Mouse (Mus musculus) spleen, adult 2 months (tissue): ENCODE results near the gene Paip2b.
A peak's percentile ranks its signal among the peaks of the same experiment; 100 is the strongest.

Experiments
- CTCF ChIP-seq: fragments of 200-500 bp; IDR thresholded peaks from 2 replicates; pipeline ENCODE4 v1.5.1; 2011; ENCODE audit warnings: mild to moderate bottlenecking, inconsistent platforms; ENCODE audit not compliant: insufficient read depth, insufficient read length, insufficient replicate concordance; ENCODE audit errors: extremely low read depth
- POLR2A ChIP-seq: fragments of 200-500 bp; IDR thresholded peaks from 2 replicates; pipeline ENCODE4 v1.6.1; 2011; ENCODE audit warnings: low read depth, low read length, inconsistent platforms

DNA sequence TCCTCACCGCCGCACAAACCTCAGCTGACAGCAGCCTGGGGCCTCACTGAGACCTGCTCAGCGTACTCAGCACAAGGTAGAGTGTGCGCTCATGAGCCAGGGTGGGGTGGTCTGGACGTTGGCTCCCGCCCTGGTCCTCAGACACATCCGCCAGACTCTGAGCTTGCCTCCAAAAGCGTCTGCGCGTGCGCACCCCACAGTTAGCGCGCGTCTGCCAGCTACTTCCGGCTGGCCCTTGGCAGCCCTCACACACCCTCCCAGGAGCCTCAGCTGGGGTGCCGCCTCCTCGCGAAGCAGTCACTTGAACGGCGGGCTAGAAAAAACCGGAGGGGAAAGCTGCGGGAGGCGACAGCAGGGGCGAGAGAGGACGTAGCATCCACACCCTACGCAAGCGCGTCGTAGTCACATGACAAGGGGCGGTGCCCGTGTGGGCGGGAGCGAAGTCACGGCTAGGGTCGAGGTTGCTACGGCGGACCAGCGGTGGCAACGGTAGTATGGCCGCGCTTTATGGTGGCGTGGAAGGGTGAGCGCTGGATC is 36.7 kb downstream of the Paip2b start, which contains the start of gene Nagk:
- TF ChIP-seq POLR2A (peak; percentile 77; the same call in 1 of the 2 replicates), CTCF (no peak)
